Mouse (Mus musculus): ENCODE measurements at regions not wholly inside any gene's neighbourhood (a gene's known extent, or its start where the extent isn't known, plus 50 kb on each side); places are given as distances from the start of the nearest gene placed in this dataset.

DNA sequence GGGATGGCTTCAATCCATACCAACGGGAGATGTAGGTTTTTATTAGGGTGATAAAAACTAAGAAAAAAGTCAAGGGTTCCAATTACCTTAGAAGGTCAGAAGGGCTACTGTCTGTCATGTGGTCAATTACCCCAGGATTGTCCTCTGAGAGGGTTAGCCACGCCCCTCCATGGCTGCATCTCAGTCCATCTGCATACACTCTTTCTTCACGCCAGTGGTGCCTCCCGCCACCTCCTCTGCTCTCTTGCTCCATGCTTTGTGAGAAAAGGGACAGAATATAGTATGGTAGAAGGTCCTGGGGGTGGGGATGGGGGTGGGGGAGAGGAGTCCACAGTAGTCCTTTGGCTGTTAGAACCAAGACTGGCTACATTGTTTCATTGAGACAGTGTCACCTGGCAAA, 96.1 kb upstream of the Podxl start:
- TF ChIP-seq CTCF (IDR thresholded peaks at IDR 0.05; ENCODE audit: extremely low read depth, insufficient read depth, insufficient read length, insufficient replicate concordance) (no peak), POLR2A (IDR thresholded peaks at IDR 0.05; ENCODE audit: low read depth, low read length) (no peak)

All from spleen, adult 2 months (tissue).